Mouse (Mus musculus): Measurements from ENCODE around the gene Fxyd1.
A peak's percentile ranks its signal among the peaks of the same experiment; 100 is the strongest.

Fxyd1 gene

GRCm38 (mm10) chr7:31051321-31052021 lies 5.5 kb downstream of the Fxyd1 start, which contains the start of gene Fxyd7:
TSS of gene Fxyd7 (minus strand) at chr7:31051467.
- peak; percentile 92 for DNase-seq

- DNase-seq = peak; percentile 91
These were observed 6.1 kb downstream of the Fxyd1 start for GRCm38 (mm10) chr7:31050921-31051320.

GRCm38 (mm10) chr7:31050487-31050886 lies 6.5 kb downstream of the Fxyd1 start:
- DNase-seq = no peak

- no peak for DNase-seq
These were observed 7.1 kb downstream of the Fxyd1 start for GRCm38 (mm10) chr7:31049846-31050281.

- peak; percentile 92 for DNase-seq
These were observed 7.7 kb downstream of the Fxyd1 start for GRCm38 (mm10) chr7:31049135-31049845.

GRCm38 (mm10) chr7:31042431-31042910 lies 14.5 kb downstream of the Fxyd1 start, which contains the start of gene Fxyd5:
TSS of gene Fxyd5 (minus strand) at chr7:31042481.
- peak; percentile 95 for DNase-seq

- DNase-seq = peak; percentile 99
These were observed 15.2 kb downstream of the Fxyd1 start for GRCm38 (mm10) chr7:31041662-31042315.

GRCm38 (mm10) chr7:31041023-31041407 lies 16.0 kb downstream of the Fxyd1 start:
- DNase-seq = peak; percentile 92

- no peak for DNase-seq
These were observed 16.5 kb downstream of the Fxyd1 start for GRCm38 (mm10) chr7:31040281-31041022.

GRCm38 (mm10) chr7:31039011-31039410 lies 18.0 kb downstream of the Fxyd1 start:
- DNase-seq = no peak

- no peak for DNase-seq
These were observed 19.3 kb downstream of the Fxyd1 start for GRCm38 (mm10) chr7:31037675-31038074.

GRCm38 (mm10) chr7:31036917-31037316 lies 20.1 kb downstream of the Fxyd1 start:
- no peak for DNase-seq

GRCm38 (mm10) chr7:31035291-31035690 lies 21.7 kb downstream of the Fxyd1 start:
- DNase-seq = no peak

- peak; percentile 90 for DNase-seq
These were observed 22.2 kb downstream of the Fxyd1 start for GRCm38 (mm10) chr7:31034789-31035188.

GRCm38 (mm10) chr7:31033409-31034165 lies 23.4 kb downstream of the Fxyd1 start:
- DNase-seq = peak; percentile 95

GRCm38 (mm10) chr7:31031731-31032130 lies 25.3 kb downstream of the Fxyd1 start:
- no peak for DNase-seq

- no peak for DNase-seq
These were observed 26.3 kb downstream of the Fxyd1 start for GRCm38 (mm10) chr7:31030717-31031116.

- no peak for DNase-seq
These were observed 28.4 kb downstream of the Fxyd1 start for GRCm38 (mm10) chr7:31028609-31029008.

GRCm38 (mm10) chr7:31017104-31017901 lies 39.7 kb downstream of the Fxyd1 start:
- no peak for DNase-seq

GRCm38 (mm10) chr7:31012971-31013370 lies 44.0 kb downstream of the Fxyd1 start:
- no peak for DNase-seq

- DNase-seq = no peak
These were observed 48.1 kb downstream of the Fxyd1 start for GRCm38 (mm10) chr7:31008889-31009288.

Measured in heart, adult 11 months (tissue).